Mouse (Mus musculus): Measurements from ENCODE around the gene Pla1a. TPM values are rescaled to one million over a fixed set of nuclear protein-coding genes. Genes with fewer than 3 reads are reported as not detected.

The Pla1a gene
- polyA plus RNA-seq (2012; rRNA removed) = 0.78 and 1.4 TPM in 2 replicates

GRCm38 (mm10) chr16:38432498-38433425 is at the start of gene Pla1a:
TSS of gene Pla1a (minus strand) at chr16:38433145.

GRCm38 (mm10) chr16:38455511-38456418 is 22.8 kb upstream of the Pla1a start, which contains the start of gene Cd80:
TSS of gene Cd80 (plus strand) at chr16:38455561.

GRCm38 (mm10) chr16:38452442-38453202 is 19.7 kb upstream of the Pla1a start, which contains the start of gene Adprh:
TSS of gene Adprh (minus strand) at chr16:38452703.

GRCm38 (mm10) chr16:38361933-38362332 is 71.0 kb downstream of the Pla1a start, which contains the start of gene Popdc2:
TSS of gene Popdc2 (plus strand) at chr16:38362209.

GRCm38 (mm10) chr16:38346529-38347325 is 86.2 kb downstream of the Pla1a start, which contains the start of the genes Cox17 and Gm21987:
TSS of gene Cox17 (plus strand) at chr16:38346991.
TSS of gene Gm21987 (plus strand) at chr16:38347040.

Other genes starting within 250 kb of the Pla1a start
- 5.1 and 6.8 TPM in 2 replicates for gene Nr1i2, start 138.3 kb downstream of the Pla1a start, polyA plus RNA-seq (2012; rRNA removed)
- not detected in 2 replicates for gene Maats1, start 91.0 kb downstream of the Pla1a start, polyA plus RNA-seq (2012; rRNA removed)
- 20.0 and 23.5 TPM in 2 replicates for gene Cox17, start 86.2 kb downstream of the Pla1a start, polyA plus RNA-seq (2012; rRNA removed)
- not detected in 2 replicates for gene Gm21987, start 86.1 kb downstream of the Pla1a start, polyA plus RNA-seq (2012; rRNA removed)
- 11.5 and 13.2 TPM in 2 replicates for gene Popdc2, start 70.9 kb downstream of the Pla1a start, polyA plus RNA-seq (2012; rRNA removed)
- 16.8 and 17.9 TPM in 2 replicates for gene Adprh, start 19.6 kb upstream of the Pla1a start, polyA plus RNA-seq (2012; rRNA removed)
- 0.09 and 0.27 TPM in 2 replicates for gene Cd80, start 22.4 kb upstream of the Pla1a start, polyA plus RNA-seq (2012; rRNA removed)
- gene Timmdc1, start 89.5 kb upstream of the Pla1a start, polyA plus RNA-seq (2012; rRNA removed) = 16.2 and 41.3 TPM in 2 replicates
- 4.5 and 5.1 TPM in 2 replicates for gene Poglut1, start 117.1 kb upstream of the Pla1a start, polyA plus RNA-seq (2012; rRNA removed)
- gene Tmem39a, start 125.6 kb upstream of the Pla1a start, polyA plus RNA-seq (2012; rRNA removed) = 17.3 and 23.3 TPM in 2 replicates

Measured in stomach, adult 2 months (tissue).